Comparison of ENCODE assay signal across 12 mouse cellular contexts in the genomic region with DNA sequence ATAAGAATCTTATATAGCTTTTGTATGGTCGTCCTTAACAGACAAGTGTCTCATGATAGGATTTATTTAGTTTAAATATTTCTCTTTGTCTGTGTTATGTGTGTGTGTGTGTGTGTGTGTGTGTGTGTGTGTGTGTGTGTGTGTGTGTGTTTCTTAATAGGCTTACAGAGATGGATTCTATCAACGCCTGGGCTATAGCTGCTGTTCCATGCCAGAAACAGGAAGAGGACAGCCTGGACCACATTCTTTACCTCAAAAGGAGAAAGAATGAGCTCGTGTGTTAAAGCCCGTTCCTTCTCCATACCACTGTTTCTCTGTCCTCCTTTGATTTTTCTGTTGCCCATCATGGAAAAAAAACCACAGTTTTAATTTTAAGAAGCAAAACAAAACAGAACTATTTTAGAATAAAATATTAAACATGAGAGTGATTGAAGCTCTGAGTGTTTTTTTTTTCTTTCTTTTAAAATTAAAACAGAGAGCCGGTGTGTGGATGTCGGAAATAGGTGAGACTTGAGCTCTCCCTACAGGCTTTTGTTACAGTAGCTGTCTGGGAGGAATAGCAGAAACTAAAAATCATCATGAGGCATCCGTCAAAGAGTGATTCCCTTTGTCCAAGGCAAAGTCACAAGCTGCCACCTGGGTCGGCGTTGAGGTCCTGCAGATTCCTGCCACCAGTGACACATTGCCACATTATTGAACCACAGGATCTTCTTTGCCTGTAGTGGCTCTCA.
DNase-seq lines count a peak whose midpoint lies in the region; ATAC-seq and TF ChIP-seq lines count a peak whose summit lies in the region.
"Had no signal": no experiment of that assay in that cellular context is flagged by ENCODE, and none has a peak within 500 bp of the region (broad histone marks: within the 10 kb centered on the region; RNA-seq: fewer than 3 reads in every experiment).

No protein-coding gene starts in this region.

- 53% methylated on average over 9 of the region's 9 CpGs for WGBS in forebrain, embryonic 15.5 days
- WGBS in forebrain, embryonic 16.5 days, result 51% methylated on average over 9 of the region's 9 CpGs
- 41% methylated on average over 9 of the region's 9 CpGs for WGBS in heart, embryonic 16.5 days
- 49% methylated on average over 9 of the region's 9 CpGs for WGBS in lung, embryonic 16.5 days
- 40% methylated on average over 9 of the region's 9 CpGs for WGBS in stomach, postnatal 0 days

- no peaks in the 10 kb centered on the region for H3K27me3 ChIP-seq in forebrain, embryonic 15.5 days
- H3K27me3 ChIP-seq in forebrain, embryonic 16.5 days (replicated peaks; ENCODE audit: control insufficient read depth, insufficient read depth, low read length), result no peaks in the 10 kb centered on the region
- H3K27me3 ChIP-seq in heart, embryonic 16.5 days (ENCODE audit: control insufficient read depth, insufficient read depth, low read length), result no peaks in the 10 kb centered on the region
- H3K27me3 ChIP-seq in lung, embryonic 16.5 days (ENCODE audit: control insufficient read depth, insufficient read depth, low read depth, low read length), result no peaks in the 10 kb centered on the region
- no peaks in the 10 kb centered on the region for H3K27me3 ChIP-seq in stomach, postnatal 0 days (ENCODE audit: control insufficient read depth, insufficient read depth, low read length)
- H3K27me3 ChIP-seq: midbrain, embryonic 12.5 days had no signal

- peaks cover 8% of the 10 kb centered on the region for H3K4me1 ChIP-seq in forebrain, embryonic 15.5 days
- H3K4me1 ChIP-seq in forebrain, embryonic 16.5 days (replicated peaks; ENCODE audit: control insufficient read depth, insufficient read depth, low read length), result peaks cover 7% of the 10 kb centered on the region
- H3K4me1 ChIP-seq in heart, embryonic 16.5 days (ENCODE audit: control insufficient read depth, insufficient read depth, low read length), result peaks cover 7% of the 10 kb centered on the region; the same call in 1 of the 2 replicates
- peaks cover 6% of the 10 kb centered on the region for H3K4me1 ChIP-seq in lung, embryonic 16.5 days (replicated peaks; ENCODE audit: control insufficient read depth, insufficient read depth, low read length)
- no peaks in the 10 kb centered on the region for H3K4me1 ChIP-seq in stomach, postnatal 0 days (replicated peaks; ENCODE audit: control insufficient read depth, insufficient read depth)
- H3K4me1 ChIP-seq: midbrain, embryonic 12.5 days had no signal

- no peak for ATAC-seq in forebrain, embryonic 15.5 days (replicated peaks)
- ATAC-seq in forebrain, embryonic 16.5 days, result no peak
- peak; percentile 84 for ATAC-seq in heart, embryonic 16.5 days (replicated peaks; ENCODE audit: extremely low read depth, insufficient read depth, low FRiP score)
- peak; percentile 43 for ATAC-seq in lung, embryonic 16.5 days (ENCODE audit: low read depth)
- ATAC-seq in stomach, postnatal 0 days (ENCODE audit: low FRiP score, low TSS enrichment), result peak; percentile 60; the same call in 1 of the 2 replicates

- no peaks in the 10 kb centered on the region for H3K36me3 ChIP-seq in forebrain, embryonic 15.5 days
- no peaks in the 10 kb centered on the region for H3K36me3 ChIP-seq in forebrain, embryonic 16.5 days (ENCODE audit: control insufficient read depth, insufficient read depth)
- H3K36me3 ChIP-seq in heart, embryonic 16.5 days (ENCODE audit: control insufficient read depth, insufficient read depth), result no peaks in the 10 kb centered on the region
- no peaks in the 10 kb centered on the region for H3K36me3 ChIP-seq in lung, embryonic 16.5 days (ENCODE audit: control insufficient read depth, insufficient read depth, low read length)
- H3K36me3 ChIP-seq in stomach, postnatal 0 days (ENCODE audit: control insufficient read depth, insufficient read depth, low read length), result no peaks in the 10 kb centered on the region
- H3K36me3 ChIP-seq: midbrain, embryonic 12.5 days had no signal

- DNase-seq in heart, adult 18-20 months, result no peak
- no peak for DNase-seq in lung, adult 18-20 months
- DNase-seq in stomach, postnatal 0 days (ENCODE audit: low spot score), result no peak
- no peak for DNase-seq in layer of hippocampus, postnatal 36 days
- DNase-seq: kidney, adult 11 months; liver had no signal

- no peak overlapping the region for H3K9ac ChIP-seq in forebrain, embryonic 15.5 days (replicated peaks)
- no peak overlapping the region for H3K9ac ChIP-seq in forebrain, embryonic 16.5 days (replicated peaks; ENCODE audit: low read depth, low read length)
- H3K9ac ChIP-seq in heart, embryonic 16.5 days (ENCODE audit: low read length), result no peak overlapping the region
- no peak overlapping the region for H3K9ac ChIP-seq in lung, embryonic 16.5 days (ENCODE audit: low read length)
- H3K9ac ChIP-seq in stomach, postnatal 0 days (ENCODE audit: low read length), result no peak overlapping the region
- H3K9ac ChIP-seq: midbrain, embryonic 12.5 days had no signal

- H3K4me3 ChIP-seq in forebrain, embryonic 15.5 days, result no peak overlapping the region
- H3K4me3 ChIP-seq in forebrain, embryonic 16.5 days (replicated peaks; ENCODE audit: low read length), result no peak overlapping the region
- no peak overlapping the region for H3K4me3 ChIP-seq in heart, embryonic 16.5 days (ENCODE audit: low read length)
- H3K4me3 ChIP-seq in lung, embryonic 16.5 days (ENCODE audit: low read length), result no peak overlapping the region
- no peak overlapping the region for H3K4me3 ChIP-seq in stomach, postnatal 0 days (ENCODE audit: low read depth, low read length)
- H3K4me3 ChIP-seq: erythroblast, embryonic 14.5 days; midbrain, embryonic 12.5 days had no signal

- no peak for TF ChIP-seq EP300 in stomach, postnatal 0 days (optimal IDR thresholded peaks at IDR 0.05)

- H3K9me3 ChIP-seq in forebrain, embryonic 15.5 days, result no peaks in the 10 kb centered on the region
- no peaks in the 10 kb centered on the region for H3K9me3 ChIP-seq in forebrain, embryonic 16.5 days (ENCODE audit: control insufficient read depth, low read length)
- H3K9me3 ChIP-seq in heart, embryonic 16.5 days (replicated peaks; ENCODE audit: control insufficient read depth, low read length), result no peaks in the 10 kb centered on the region
- no peaks in the 10 kb centered on the region for H3K9me3 ChIP-seq in lung, embryonic 16.5 days (ENCODE audit: control insufficient read depth, low read length)
- H3K9me3 ChIP-seq in stomach, postnatal 0 days (ENCODE audit: control insufficient read depth, low read length), result no peaks in the 10 kb centered on the region
- H3K9me3 ChIP-seq: midbrain, embryonic 12.5 days had no signal

- H3K4me2 ChIP-seq in forebrain, embryonic 15.5 days (replicated peaks), result no peak overlapping the region
- no peak overlapping the region for H3K4me2 ChIP-seq in forebrain, embryonic 16.5 days (ENCODE audit: low read length)
- peak overlapping the region; percentile 5; the same call in 1 of the 2 replicates for H3K4me2 ChIP-seq in heart, embryonic 16.5 days (ENCODE audit: low read depth, low read length)
- H3K4me2 ChIP-seq in lung, embryonic 16.5 days (ENCODE audit: low read depth, low read length), result no peak overlapping the region
- no peak overlapping the region for H3K4me2 ChIP-seq in stomach, postnatal 0 days (replicated peaks; ENCODE audit: low read depth)
- H3K4me2 ChIP-seq: midbrain, embryonic 12.5 days had no signal

- TF ChIP-seq CTCF in stomach, postnatal 0 days (IDR thresholded peaks at IDR 0.05; ENCODE audit: low read depth), result peak; percentile 43; the same call in 1 of the 2 replicates

- 0 out of 2 replicates have a peak overlapping the region, but pooled peaks have one; percentile 7 for H3K27ac ChIP-seq in forebrain, embryonic 15.5 days (replicated peaks)
- H3K27ac ChIP-seq in forebrain, embryonic 16.5 days (ENCODE audit: low read length), result no peak overlapping the region
- H3K27ac ChIP-seq in heart, embryonic 16.5 days (ENCODE audit: low read length), result peak overlapping the region; percentile 75
- H3K27ac ChIP-seq in lung, embryonic 16.5 days (ENCODE audit: low read length), result no peak overlapping the region; the same call in 1 of the 2 replicates
- peak overlapping the region; percentile 65 for H3K27ac ChIP-seq in stomach, postnatal 0 days (replicated peaks)
- H3K27ac ChIP-seq: midbrain, embryonic 12.5 days had no signal

Comparison
In these comparisons a context has a peak if more than half of its experiments do, and no peak if none do; other contexts are left out.
1. H3K27ac ChIP-seq: peak in forebrain, embryonic 15.5 days (single experiment), heart, embryonic 16.5 days (single experiment) and stomach, postnatal 0 days (single experiment); none in forebrain, embryonic 16.5 days (single experiment) and lung, embryonic 16.5 days (single experiment).
2. ATAC-seq: peak in heart, embryonic 16.5 days (single experiment), lung, embryonic 16.5 days (single experiment) and stomach, postnatal 0 days (single experiment); none in forebrain, embryonic 15.5 days (single experiment) and forebrain, embryonic 16.5 days (single experiment).